Mouse (Mus musculus): ENCODE data around the gene Pofut1.

GRCm38 (mm10) chr2:153309106-153309505, 67.8 kb downstream of the Pofut1 start:
- TF ChIP-seq POLR2A (IDR thresholded peaks at IDR 0.05; ENCODE audit: low read depth, low read length), result no peak
- no peak for TF ChIP-seq CTCF (conservative IDR thresholded peaks at IDR 0.05; ENCODE audit: insufficient read depth, insufficient read length, low read depth, low read length)

Measured in kidney, adult 2 months (tissue).